Mouse (Mus musculus) CH12.LX (cell line): Measurements from ENCODE around the gene Armh1. TPM values are rescaled to one million over a fixed set of nuclear protein-coding genes. Genes with fewer than 3 reads are reported as not detected.
A peak's percentile ranks its signal among the peaks of the same experiment; 100 is the strongest.

Source experiments
- DNase-seq: peaks from one replicate; pipeline ENCODE4 v3.0.0-alpha.2; 2013; ENCODE audit errors: extremely low read depth
- H3K27ac ChIP-seq: 2 replicates; pipeline ENCODE4 v1.5.1; 2012; ENCODE audit warnings: low read depth, mild to moderate bottlenecking, control low read depth, moderate library complexity; ENCODE audit not compliant: insufficient read depth
- H3K27me3 ChIP-seq: replicated peaks from 2 replicates; pipeline ENCODE3; 2012; ENCODE audit warnings: inconsistent platforms
- H3K36me3 ChIP-seq, 2 experiments: replicated peaks in 1 of 2; 2 replicates each; pipeline versions ENCODE3 to v1.6.1; 2012; ENCODE audit warnings: inconsistent platforms in 1 of 2, low read length in 1 of 2, mild to moderate bottlenecking in 1 of 2, mixed read lengths in 1 of 2, moderate library complexity in 1 of 2; ENCODE audit not compliant: control insufficient read depth in 1 of 2, insufficient read depth in 1 of 2
- H3K4me1 ChIP-seq, 2 experiments: 2 replicates each; pipeline ENCODE4 v1.6.1; 2012; ENCODE audit warnings: inconsistent platforms in 1 of 2, moderate library complexity in 1 of 2; ENCODE audit not compliant: insufficient read depth in 2 of 2, control insufficient read depth in 1 of 2
- H3K4me2 ChIP-seq: 2 replicates; pipeline ENCODE4 v1.6.1; 2012; ENCODE audit warnings: low read depth, mild to moderate bottlenecking, control low read depth; ENCODE audit not compliant: poor library complexity, insufficient read depth, severe bottlenecking
- H3K4me3 ChIP-seq, 3 experiments: fragments of 150-350 bp in 1 of 3; sonication (generic) in 1 of 3; replicated peaks in 1 of 3; 2 replicates each; pipeline versions ENCODE3 to v1.5.1; 2011 to 2012; ENCODE audit warnings: low read depth in 2 of 3, low read length in 2 of 3, mild to moderate bottlenecking in 2 of 3, moderate library complexity in 2 of 3, control low read depth in 1 of 3, improper control_type of control experiment in 1 of 3, inconsistent platforms in 1 of 3, mixed read lengths in 1 of 3; ENCODE audit not compliant: poor library complexity in 1 of 3
- H3K79me2 ChIP-seq: replicated peaks from 2 replicates; pipeline ENCODE4 v1.6.1; 2012; ENCODE audit warnings: mild to moderate bottlenecking, moderate library complexity; ENCODE audit not compliant: control insufficient read depth, poor library complexity, insufficient read depth, severe bottlenecking; ENCODE audit errors: extremely low read depth
- H3K9ac ChIP-seq: 2 replicates; pipeline ENCODE4 v1.6.1; 2012; ENCODE audit warnings: low read depth, mild to moderate bottlenecking, control low read depth, moderate library complexity; ENCODE audit not compliant: insufficient read depth
- H3K9me3 ChIP-seq: replicated peaks from 2 replicates; pipeline ENCODE3; 2012; ENCODE audit warnings: low read length, inconsistent platforms, mixed read lengths
- EP300 ChIP-seq: IDR thresholded peaks from 2 replicates; pipeline ENCODE4 v1.6.1; 2011; ENCODE audit warnings: low read length, improper control_type of control experiment
- ETS1 ChIP-seq: conservative IDR thresholded peaks from 2 replicates; pipeline ENCODE4 v1.6.1; 2012; ENCODE audit warnings: low read depth, mild to moderate bottlenecking, inconsistent platforms, low read length, improper control_type of control experiment, moderate library complexity
- HCFC1 ChIP-seq: IDR thresholded peaks from 2 replicates; pipeline ENCODE4 v1.6.1; 2012; ENCODE audit warnings: low read depth, mild to moderate bottlenecking, inconsistent platforms, low read length, improper control_type of control experiment
- JUN ChIP-seq: IDR thresholded peaks from 2 replicates; pipeline ENCODE4 v1.6.1; 2011; ENCODE audit warnings: low read depth, mild to moderate bottlenecking, low read length, improper control_type of control experiment, moderate library complexity; ENCODE audit not compliant: insufficient read depth
- KAT2A ChIP-seq: IDR thresholded peaks from 2 replicates; pipeline ENCODE4 v1.6.1; 2012; ENCODE audit warnings: low read length, improper control_type of control experiment, inconsistent platforms; ENCODE audit not compliant: insufficient replicate concordance
- MAFK ChIP-seq: IDR thresholded peaks from 2 replicates; pipeline ENCODE4 v1.6.1; 2011; ENCODE audit warnings: low read length, improper control_type of control experiment; ENCODE audit not compliant: insufficient replicate concordance
- MAX ChIP-seq: IDR thresholded peaks from 2 replicates; pipeline ENCODE4 v1.6.1; 2011; ENCODE audit warnings: low read length, improper control_type of control experiment
- MEF2A ChIP-seq: IDR thresholded peaks from 2 replicates; pipeline ENCODE4 v1.6.1; 2014; ENCODE audit warnings: low read depth, mild to moderate bottlenecking, inconsistent platforms, low read length, improper control_type of control experiment, borderline replicate concordance
- MXI1 ChIP-seq: IDR thresholded peaks from 2 replicates; pipeline ENCODE4 v1.6.1; 2011; ENCODE audit warnings: mild to moderate bottlenecking, low read depth, low read length, improper control_type of control experiment
- MYC ChIP-seq: IDR thresholded peaks from 2 replicates; pipeline ENCODE4 v1.6.1; 2011; ENCODE audit warnings: low read depth, mild to moderate bottlenecking, improper control_type of control experiment, low read length
- NELFE ChIP-seq: IDR thresholded peaks from 2 replicates; pipeline ENCODE4 v1.6.1; 2011; ENCODE audit warnings: low read depth, low read length, improper control_type of control experiment
- PAX5 ChIP-seq: IDR thresholded peaks from 2 replicates; pipeline ENCODE4 v1.6.1; 2012; ENCODE audit warnings: low read length, inconsistent platforms, mixed read lengths
- POLR2A ChIP-seq: IDR thresholded peaks from 2 replicates; pipeline ENCODE4 v1.6.1; 2011; ENCODE audit warnings: low read depth, mild to moderate bottlenecking, improper control_type of control experiment, low read length
- POLR2AphosphoS2 ChIP-seq: IDR thresholded peaks from 2 replicates; pipeline ENCODE4 v1.6.1; 2011; ENCODE audit warnings: low read depth, low read length, improper control_type of control experiment
- RCOR1 ChIP-seq: conservative IDR thresholded peaks from 2 replicates; pipeline ENCODE4 v1.6.1; 2012; ENCODE audit warnings: low read depth, mild to moderate bottlenecking, inconsistent platforms, low read length, improper control_type of control experiment
- TBP ChIP-seq: conservative IDR thresholded peaks from 2 replicates; pipeline ENCODE4 v1.6.1; 2011; ENCODE audit warnings: low read depth, low read length, improper control_type of control experiment
- ZC3H11A ChIP-seq: IDR thresholded peaks from 2 replicates; pipeline ENCODE4 v1.6.1; 2012; ENCODE audit warnings: low read depth, mild to moderate bottlenecking, inconsistent platforms, low read length, improper control_type of control experiment
- ZMIZ1 ChIP-seq: IDR thresholded peaks from 2 replicates; pipeline ENCODE4 v1.6.1; 2012; ENCODE audit warnings: low read depth, mild to moderate bottlenecking, inconsistent platforms, low read length, improper control_type of control experiment
- ZNF384 ChIP-seq: IDR thresholded peaks from 2 replicates; pipeline ENCODE4 v1.6.1; 2012; ENCODE audit warnings: low read depth, low read length, improper control_type of control experiment, inconsistent platforms
- dilution Hi-C: fragments of 300-500 bp; cut with MboI; formaldehyde crosslinking; loops from 2 replicates; pipeline ENCODE4 v1.14.3; 2020; ENCODE audit warnings: low sequenced_read_pairs; ENCODE audit not compliant: extremely low pct_unique_long_range_greater_than_20kb, extremely low pct_ligation_motif_present
- in situ Hi-C: fragments of 300-500 bp; cut with MboI; formaldehyde crosslinking; loops from 3 replicates; pipeline ENCODE4 v1.14.3; 2019; ENCODE audit warnings: low sequenced_read_pairs, low pct_ligation_motif_present, low pct_unique_long_range_greater_than_20kb, mixed read lengths
- polyA plus RNA-seq: library from polyadenylated mRNA; unstranded; fragments of >175 nt; gene quantifications from 2 replicates; pipeline ENCODE4 v1.2.1, GENCODE M21; 2012; ENCODE audit warnings: low read depth; ENCODE audit not compliant: insufficient read length
- total RNA-seq, 2 experiments: library from RNA; depleted of rRNA; stranded (reverse); fragments of 300-350 nt in 1 of 2; fragments of >200 nt in 1 of 2; gene quantifications; 2 replicates each; pipeline ENCODE4 v1.2.3; 2012 to 2014

Gene Armh1
- total and polyA plus RNA-seq, 3 experiments = not detected

DNA sequence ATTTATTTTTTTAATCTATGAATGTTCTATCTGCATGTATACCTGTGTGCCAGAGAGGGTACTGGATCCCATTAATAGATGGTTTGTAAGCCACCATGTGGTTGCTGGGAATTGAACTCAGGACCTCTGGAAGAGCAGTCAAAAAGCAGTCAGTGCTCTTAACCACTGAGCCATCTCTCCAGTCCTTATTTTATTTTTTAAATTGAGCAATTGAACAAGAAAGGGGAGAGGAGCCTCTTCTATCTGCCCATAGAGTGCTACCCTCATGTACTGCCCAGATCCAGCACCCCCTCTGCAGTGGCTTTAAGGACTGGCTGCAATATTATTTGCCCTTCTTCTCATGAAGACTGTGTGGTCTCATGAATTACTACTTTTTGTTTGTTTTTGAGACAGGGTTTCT is 26.7 kb downstream of the Armh1 start:
- H3K4me3 ChIP-seq = no peak overlapping the region
- H3K36me3 ChIP-seq = no peaks in the 10 kb centered on the region
- dilution Hi-C loops = no loop called here
- no peak overlapping the region for H3K4me2 ChIP-seq
- H3K79me2 ChIP-seq = no peaks in the 10 kb centered on the region
- TF ChIP-seq ETS1 = no peak
- 0 out of 2 replicates have a peak, but pooled peaks have one; percentile 38 for TF ChIP-seq TBP
- H3K9me3 ChIP-seq = no peaks in the 10 kb centered on the region
- peaks cover 2% of the 10 kb centered on the region for H3K27me3 ChIP-seq
- H3K27ac ChIP-seq = no peak overlapping the region
- no peak overlapping the region for H3K9ac ChIP-seq
- H3K4me1 ChIP-seq = 0 out of 4 replicates have a peak, but pooled peaks cover 0 to 3% of the 10 kb centered on the region in 2 experiments
- in situ Hi-C loops = no loop called here
- DNase-seq = no peak

GRCm38 (mm10) chr4:117224122-117224521 is 27.8 kb downstream of the Armh1 start:
- TF ChIP-seq MXI1 (no peak), ZC3H11A (no peak), EP300 (no peak), ZNF384 (no peak), MAFK (no peak), PAX5 (no peak), NELFE (no peak), HCFC1 (no peak), MYC (no peak), POLR2AphosphoS2 (no peak), JUN (no peak)
- no peak overlapping the region for H3K9ac ChIP-seq
- no peaks in the 10 kb centered on the region for H3K36me3 ChIP-seq
- in situ Hi-C loops (no loop called here), dilution Hi-C loops (no loop called here)
- H3K4me2 ChIP-seq = no peak overlapping the region
- no peak overlapping the region for H3K27ac ChIP-seq
- no peak overlapping the region for H3K4me3 ChIP-seq
- H3K9me3 ChIP-seq = no peaks in the 10 kb centered on the region
- H3K27me3 ChIP-seq = peaks cover 2% of the 10 kb centered on the region
- H3K79me2 ChIP-seq = no peaks in the 10 kb centered on the region
- no peak for DNase-seq
- 0 out of 4 replicates have a peak, but pooled peaks cover 0 to 3% of the 10 kb centered on the region in 2 experiments for H3K4me1 ChIP-seq

- in situ Hi-C loops = no loop called here
- TF ChIP-seq KAT2A (no peak), RCOR1 (no peak), PAX5 (no peak), POLR2A (no peak), MEF2A (no peak), ZMIZ1 (no peak), MAX (no peak), JUN (no peak)
Measured at GRCm38 (mm10) chr4:117223001-117223400, 28.9 kb downstream of the Armh1 start.

More at GRCm38 (mm10) chr4:117223001-117223400, 28.9 kb downstream of the Armh1 start:
- Histone ChIP-seq H3K9me3 (no peaks in the 10 kb centered on the region), H3K27me3 (no peaks in the 10 kb centered on the region), H3K4me3 (no peak overlapping the region), H3K4me2 (no peak overlapping the region), H3K79me2 (no peaks in the 10 kb centered on the region), H3K27ac (no peak overlapping the region), H3K9ac (no peak overlapping the region), H3K4me1 (peaks cover 0 to 9% of the 10 kb centered on the region in 2 experiments; a peak in 2 of 4 replicates), H3K36me3 (no peaks in the 10 kb centered on the region)
- dilution Hi-C loops = no loop called here
- no peak for DNase-seq
